Mouse (Mus musculus): ENCODE data around the gene Osbp.
"Not testable (repeated sequence)": the region's sequence is repeated elsewhere in the genome, so short reads cannot be mapped to it uniquely, and the experiment has no call there.

Osbp gene

GRCm38 (mm10) chr19:11965023-11965942 is at the start of gene Osbp:
Osbp (plus strand) TSS chr19:11965941.
- DNase-seq, result peak; percentile 99

GRCm38 (mm10) chr19:11922068-11922467 is 43.7 kb upstream of the Osbp start:
- no peak for DNase-seq

DNA sequence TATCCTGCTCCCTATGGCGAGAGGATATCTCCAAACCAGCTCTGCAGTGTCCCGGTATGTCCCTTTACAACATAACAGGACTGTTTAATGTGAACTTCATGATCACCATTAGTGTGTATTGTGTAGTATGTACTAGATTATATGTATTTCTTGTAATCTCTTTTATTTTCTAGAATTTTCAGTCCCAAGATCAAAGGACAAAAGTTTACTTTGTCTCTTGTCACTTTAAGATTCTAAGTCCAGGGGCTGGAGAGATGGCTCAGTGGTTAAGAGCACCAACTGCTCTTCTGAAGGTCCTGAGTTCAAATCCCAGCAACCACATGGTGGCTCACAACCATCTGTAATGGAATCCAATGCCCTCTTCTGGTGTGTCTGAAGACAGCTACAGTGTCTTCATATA is 43.2 kb upstream of the Osbp start:
- not testable (repeated sequence) for DNase-seq

DNA sequence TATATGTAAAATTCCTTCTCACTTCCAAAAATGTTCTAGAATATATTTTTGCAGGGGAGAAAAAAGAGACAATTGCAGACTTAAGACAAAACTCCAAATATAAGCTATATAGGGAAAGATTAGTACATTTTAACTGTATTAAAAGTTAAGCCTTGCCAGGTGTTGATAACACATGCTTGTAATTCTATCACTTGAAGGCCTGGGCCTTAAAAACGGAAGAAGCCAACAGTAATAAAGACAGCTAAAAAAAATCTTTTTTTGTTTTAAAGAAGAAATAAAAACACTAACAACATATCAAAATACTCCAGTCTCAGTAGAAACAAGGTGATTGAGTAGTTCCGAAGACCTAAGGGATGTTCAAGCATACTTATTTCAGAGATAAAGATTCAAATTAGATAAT is 39.4 kb upstream of the Osbp start:
- DNase-seq, result no peak

- DNase-seq, result no peak
These were observed 37.6 kb upstream of the Osbp start for GRCm38 (mm10) chr19:11928025-11928748.

DNA sequence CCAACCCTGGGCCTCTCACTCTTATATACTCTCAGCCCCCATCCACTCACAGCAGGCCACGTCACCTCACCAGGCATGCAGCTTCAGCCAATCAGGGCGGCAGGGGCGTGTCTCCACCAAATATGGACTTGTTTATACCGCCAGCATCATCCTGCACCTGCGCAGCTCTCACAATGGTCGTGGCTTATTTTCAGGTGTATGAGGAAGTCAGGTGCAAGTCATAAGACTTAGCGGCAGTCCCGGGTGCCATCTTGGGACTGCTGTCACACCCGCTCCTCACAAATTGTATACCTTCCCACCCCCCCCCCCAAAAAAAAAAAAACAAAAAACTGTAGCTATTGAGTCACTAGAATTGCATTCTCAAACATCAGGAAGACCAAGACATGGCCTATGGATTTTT is 19.3 kb upstream of the Osbp start:
- not testable (repeated sequence) for DNase-seq

DNA sequence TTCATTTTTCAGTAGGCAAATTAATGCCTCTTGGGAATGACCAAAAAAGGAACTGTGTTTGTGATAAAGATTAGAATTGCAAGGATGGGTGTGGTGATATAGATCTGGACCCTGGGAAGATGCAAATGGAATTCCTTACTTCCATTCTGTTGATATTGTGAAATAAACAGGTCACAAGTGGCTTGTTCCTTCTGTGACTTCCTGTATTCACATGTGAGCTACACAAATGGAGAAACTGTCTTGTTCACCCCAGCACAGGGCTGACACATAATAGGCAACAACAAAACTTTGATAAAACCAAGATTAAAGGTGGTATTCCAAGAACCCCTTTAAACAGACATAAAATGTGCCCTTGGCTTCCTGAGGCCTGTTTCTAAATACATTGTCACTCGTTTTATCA is 15.9 kb upstream of the Osbp start:
- no peak for DNase-seq

DNA sequence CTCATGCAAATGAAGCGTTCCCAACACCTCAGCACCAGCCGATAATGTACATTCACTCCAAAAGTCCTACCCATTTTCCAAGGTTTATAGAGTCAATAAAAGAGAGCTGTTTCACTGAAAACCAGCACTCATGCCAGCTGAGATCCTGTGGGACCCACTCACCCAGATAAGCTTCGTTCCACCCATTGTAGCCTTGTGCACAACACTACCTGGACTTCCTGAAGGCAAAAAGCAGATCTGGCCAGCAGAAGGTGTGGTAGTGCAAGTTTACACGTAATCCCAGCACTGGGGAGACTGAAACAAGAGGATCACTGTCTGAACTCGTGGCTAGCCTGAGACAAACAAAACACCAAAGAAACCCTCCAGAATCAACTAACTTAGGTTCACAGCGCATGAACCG is 15.0 kb upstream of the Osbp start:
- no peak for DNase-seq

- no peak for DNase-seq
These were observed 11.5 kb upstream of the Osbp start for GRCm38 (mm10) chr19:11954206-11954605.

DNA sequence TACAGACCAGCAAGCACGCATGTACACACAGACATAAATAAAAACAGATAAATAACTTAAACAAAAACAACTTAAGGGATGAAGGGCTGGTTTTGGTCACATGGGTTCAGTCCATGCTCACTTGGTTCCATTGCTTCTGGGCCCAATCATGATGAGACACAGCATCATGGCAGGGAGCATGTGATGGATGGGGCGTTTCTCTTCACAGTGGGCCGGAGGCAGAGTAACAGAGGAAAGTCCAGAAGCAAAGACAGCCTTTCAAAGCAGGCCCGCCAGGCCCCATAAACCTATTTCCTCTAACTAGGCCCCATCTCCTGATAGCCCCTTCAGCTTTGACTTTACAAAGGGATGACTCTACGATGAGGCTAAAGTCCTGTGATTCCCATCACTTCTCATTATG is 9.1 kb upstream of the Osbp start:
- DNase-seq, result no peak

GRCm38 (mm10) chr19:11957396-11957795 is 8.3 kb upstream of the Osbp start:
- DNase-seq, result no peak

DNA sequence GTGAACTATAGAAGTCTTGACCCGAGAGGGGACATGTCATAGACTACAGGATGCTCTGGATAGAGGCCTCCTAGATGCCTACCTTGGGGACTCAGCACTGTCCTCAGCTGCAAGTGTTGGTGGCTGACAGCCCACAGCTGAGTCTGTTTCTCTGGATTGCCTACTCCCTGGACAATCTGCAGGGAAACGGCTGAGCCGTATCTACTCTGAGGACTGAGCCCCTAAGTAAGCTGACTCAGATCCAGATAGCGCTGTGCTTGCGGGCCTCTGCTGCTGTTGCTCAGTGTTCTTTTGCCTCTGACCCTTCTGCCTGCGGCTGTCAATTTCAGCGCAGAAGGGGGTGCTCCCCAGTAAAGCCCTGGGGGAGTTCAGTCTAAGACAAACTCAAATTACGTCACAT is 7.9 kb upstream of the Osbp start:
- DNase-seq, result no peak

- DNase-seq, result no peak
These were observed 1.5 kb upstream of the Osbp start for GRCm38 (mm10) chr19:11964266-11964665.

- peak; percentile 50 for DNase-seq
These were observed 478 bp downstream of the Osbp start for GRCm38 (mm10) chr19:11966201-11966636.

DNA sequence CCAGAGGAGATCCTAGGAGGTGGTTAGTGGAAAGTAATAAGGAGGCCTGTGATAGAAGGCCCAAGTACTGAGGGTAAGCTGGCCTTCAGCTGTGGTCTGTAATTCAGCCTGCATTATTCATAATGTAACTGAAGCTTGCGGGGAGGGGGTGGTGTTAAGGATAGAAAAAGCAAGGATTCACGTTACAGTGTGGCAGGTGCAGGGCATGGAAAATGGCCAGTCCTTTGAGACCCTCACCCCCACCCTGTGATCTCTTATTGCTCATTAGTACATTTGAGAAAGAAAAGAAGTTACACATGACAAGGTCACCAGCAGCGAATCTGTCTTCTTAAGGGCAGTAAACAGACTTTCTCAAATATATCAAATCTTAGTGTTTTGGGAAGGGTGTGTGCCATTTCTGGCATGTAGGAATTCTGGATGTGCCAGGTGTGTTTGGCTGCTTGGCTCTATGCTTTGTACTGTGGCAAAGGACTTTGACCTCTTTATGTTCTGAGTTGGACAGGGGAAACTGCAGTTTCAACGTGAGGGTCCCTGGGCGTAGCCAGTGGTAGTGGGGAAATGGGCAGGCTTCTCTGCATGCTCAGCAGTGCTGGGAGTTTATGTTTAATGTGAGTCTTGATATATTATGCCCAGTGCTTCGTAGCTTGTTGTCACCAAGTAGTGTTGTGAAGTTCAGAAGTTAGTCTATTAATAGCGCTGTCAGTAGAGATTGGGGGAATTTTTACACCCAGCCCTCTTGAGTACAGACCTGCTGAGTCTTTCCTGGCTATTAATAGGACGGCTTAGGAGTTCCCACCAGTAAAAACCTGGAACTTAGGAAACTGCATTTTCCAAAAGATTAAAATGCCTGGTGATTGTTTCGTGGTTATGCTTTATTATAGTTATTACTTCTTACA is 3.7 kb downstream of the Osbp start:
- no peak for DNase-seq

- DNase-seq, result no peak
These were observed 7.9 kb downstream of the Osbp start for GRCm38 (mm10) chr19:11973511-11974222.

DNA sequence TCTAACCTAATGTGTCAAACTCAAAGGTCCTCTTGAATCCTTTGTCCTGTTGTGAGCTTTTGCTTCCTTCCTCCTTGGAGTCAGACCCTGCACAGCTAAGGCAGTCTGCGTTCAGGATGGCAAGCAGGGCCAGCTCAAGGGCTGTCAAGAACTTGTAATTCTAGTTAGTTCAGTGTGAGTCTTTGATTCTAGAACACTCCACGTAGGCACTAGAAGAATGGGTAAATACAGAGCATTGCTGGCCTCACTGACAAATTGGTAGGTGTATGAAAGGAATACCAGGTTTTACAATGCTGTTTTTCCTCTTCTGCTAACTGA is 8.4 kb downstream of the Osbp start:
- DNase-seq, result no peak

DNA sequence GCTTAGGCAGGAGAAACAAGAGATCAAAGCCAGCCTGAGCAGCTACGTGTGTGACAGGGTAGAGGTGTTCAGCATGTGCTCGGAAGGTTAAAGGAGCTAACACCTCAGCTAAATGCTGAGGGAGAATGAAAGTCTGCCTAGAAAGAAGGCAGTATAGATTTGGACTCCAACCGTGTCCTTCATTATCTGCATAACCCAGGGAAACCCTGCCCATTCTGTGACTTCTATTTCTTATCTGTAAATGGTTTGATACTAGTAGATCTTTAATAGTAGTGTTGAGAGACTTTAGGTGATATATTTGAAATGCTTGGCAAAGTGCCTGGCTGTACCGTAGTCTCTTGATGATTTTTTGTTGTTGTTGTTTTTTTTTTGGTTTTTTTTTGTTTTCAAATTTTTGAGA is 9.9 kb downstream of the Osbp start:
- DNase-seq, result no peak

DNA sequence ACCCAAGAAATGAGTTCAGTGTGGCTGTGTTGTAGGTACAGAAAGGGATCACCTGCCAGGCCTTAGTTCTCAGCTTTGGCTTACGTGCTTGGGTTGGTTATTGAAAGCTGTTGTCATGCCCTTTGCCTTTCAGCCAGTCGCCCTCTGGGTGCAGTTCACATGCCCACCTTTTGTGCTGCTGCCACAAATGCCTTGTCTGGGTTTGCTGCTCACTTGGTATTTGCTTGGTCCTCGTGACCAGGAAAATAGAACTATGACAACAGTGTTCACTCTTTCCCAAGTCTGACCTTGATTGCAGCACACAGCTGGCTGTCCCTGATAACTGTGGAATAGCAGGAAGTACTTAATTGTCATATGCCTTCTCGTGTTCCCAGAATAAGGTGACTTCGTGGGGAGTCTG is 11.6 kb downstream of the Osbp start:
- peak; percentile 37 for DNase-seq

DNA sequence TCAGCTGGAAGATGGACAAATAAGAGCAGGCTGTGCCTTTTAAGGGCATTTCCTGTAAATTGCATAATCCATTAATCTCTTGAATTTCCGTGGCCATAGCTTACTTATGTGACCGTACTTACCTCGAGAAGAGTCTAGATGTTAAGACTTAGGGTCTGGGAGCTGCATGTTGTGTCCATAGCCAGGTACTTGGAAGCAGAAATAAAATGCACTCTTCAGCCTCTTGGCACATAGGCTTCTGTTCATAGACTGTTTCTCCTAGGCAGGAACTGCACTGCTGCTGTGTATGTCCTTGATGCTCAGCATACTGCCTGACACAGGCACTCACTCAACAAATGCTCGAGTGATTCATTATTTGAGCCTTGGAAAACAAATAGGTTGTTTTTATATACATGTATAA is 14.7 kb downstream of the Osbp start:
- no peak for DNase-seq

GRCm38 (mm10) chr19:11984614-11985013 is 18.9 kb downstream of the Osbp start:
- DNase-seq, result not testable (repeated sequence)

DNA sequence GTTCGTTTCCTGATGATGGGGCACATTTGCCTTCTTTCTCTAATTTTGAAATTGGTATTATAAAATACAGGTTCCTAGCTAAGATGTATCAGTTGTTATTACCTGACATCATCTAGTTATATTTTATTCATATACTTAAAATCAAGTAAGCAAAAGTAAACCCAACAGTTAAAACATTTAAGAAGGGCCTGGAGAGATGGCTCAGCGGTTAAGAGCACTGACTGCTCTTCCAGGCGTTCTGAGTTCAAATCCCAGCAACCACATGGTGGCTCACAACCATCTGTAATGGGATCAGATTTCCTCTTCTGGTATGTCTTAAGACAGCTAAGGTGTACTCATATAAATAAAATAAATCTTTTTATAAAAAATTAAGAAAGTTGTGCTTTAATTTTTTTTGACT is 22.1 kb downstream of the Osbp start:
- DNase-seq, result no peak

- no peak for DNase-seq
These were observed 23.6 kb downstream of the Osbp start for GRCm38 (mm10) chr19:11989334-11989733.
